Mouse (Mus musculus): ENCODE results near the gene AW011738. TPM values are rescaled to one million over a fixed set of nuclear protein-coding genes. Genes with fewer than 3 reads are reported as not detected.

Gene AW011738
- polyA plus RNA-seq, 1 experiment: 8.2 TPM

GRCm38 (mm10) chr4:156254361-156255077 lies 51.4 kb downstream of the AW011738 start:
- peak; percentile 91 for TF ChIP-seq POLR2A (IDR thresholded peaks at IDR 0.05; ENCODE audit: borderline replicate concordance, control insufficient read depth, low read depth, low read length)
- TF ChIP-seq CTCF (IDR thresholded peaks at IDR 0.05; ENCODE audit: control insufficient read depth, insufficient read depth, low read length): no peak
- WGBS: 3% methylated on average over 27 of the region's 30 CpGs
- peak overlapping the region; percentile 79 for H3K27ac ChIP-seq (ENCODE audit: control insufficient read depth, insufficient read depth, low read depth, low read length, poor library complexity)
- peaks cover 5% of the 10 kb centered on the region for H3K4me1 ChIP-seq (ENCODE audit: control insufficient read depth, insufficient read depth, low read length)
- H3K4me3 ChIP-seq (replicated peaks; ENCODE audit: control insufficient read depth, low read depth, low read length): peak overlapping the region; percentile 75

Other genes with a start within 250 kb of the AW011738 start
- 53.0 and 132 TPM in 2 replicates for gene C1qtnf12, start 241.0 kb upstream of the AW011738 start, polyA plus RNA-seq (2011; ENCODE audit: insufficient read depth, insufficient read length, low replicate concordance, missing spikeins)
- gene B3galt6, start 210.7 kb upstream of the AW011738 start, polyA plus RNA-seq (2011; ENCODE audit: insufficient read depth, insufficient read length, low replicate concordance, missing spikeins): 1.8 and 2.0 TPM in 2 replicates
- gene Sdf4, start 210.4 kb upstream of the AW011738 start, polyA plus RNA-seq (2011; ENCODE audit: insufficient read depth, insufficient read length, low replicate concordance, missing spikeins): 60.1 and 111 TPM in 2 replicates
- gene Tnfrsf4, start 189.5 kb upstream of the AW011738 start, polyA plus RNA-seq (2011; ENCODE audit: insufficient read depth, insufficient read length, low replicate concordance, missing spikeins): 6.4 and 12.4 TPM in 2 replicates
- 7.9 and 8.0 TPM in 2 replicates for gene Tnfrsf18, start 177.1 kb upstream of the AW011738 start, polyA plus RNA-seq (2011; ENCODE audit: insufficient read depth, insufficient read length, low replicate concordance, missing spikeins)
- not detected in 2 replicates for gene Ttll10, start 143.9 kb upstream of the AW011738 start, polyA plus RNA-seq (2011; ENCODE audit: insufficient read depth, insufficient read length, low replicate concordance, missing spikeins)
- 18.8 and 30.8 TPM in 2 replicates for gene 9430015G10Rik, start 93.3 kb upstream of the AW011738 start, polyA plus RNA-seq (2011; ENCODE audit: insufficient read depth, insufficient read length, low replicate concordance, missing spikeins)
- 0.85 TPM in 1 of 2 replicates, not detected in the other for gene Rnf223, start 72.8 kb upstream of the AW011738 start, polyA plus RNA-seq (2011; ENCODE audit: insufficient read depth, insufficient read length, low replicate concordance, missing spikeins)
- gene Agrn, start 5.8 kb upstream of the AW011738 start, polyA plus RNA-seq (2011; ENCODE audit: insufficient read depth, insufficient read length, low replicate concordance, missing spikeins): 21.5 and 37.5 TPM in 2 replicates
- 134 and 235 TPM in 2 replicates for gene Isg15, start 2.5 kb upstream of the AW011738 start, polyA plus RNA-seq (2011; ENCODE audit: insufficient read depth, insufficient read length, low replicate concordance, missing spikeins)
- 0.99 and 1.8 TPM in 2 replicates for gene Perm1, start 12.6 kb downstream of the AW011738 start, polyA plus RNA-seq (2011; ENCODE audit: insufficient read depth, insufficient read length, low replicate concordance, missing spikeins)
- gene Plekhn1, start 31.6 kb downstream of the AW011738 start, polyA plus RNA-seq (2011; ENCODE audit: insufficient read depth, insufficient read length, low replicate concordance, missing spikeins): 15.7 and 42.5 TPM in 2 replicates
- 42.7 and 68.9 TPM in 2 replicates for gene Noc2l, start 32.7 kb downstream of the AW011738 start, polyA plus RNA-seq (2011; ENCODE audit: insufficient read depth, insufficient read length, low replicate concordance, missing spikeins)
- 56.6 and 90.7 TPM in 2 replicates for gene Samd11, start 52.4 kb downstream of the AW011738 start, polyA plus RNA-seq (2011; ENCODE audit: insufficient read depth, insufficient read length, low replicate concordance, missing spikeins)
- gene Vmn2r-ps159, start 127.8 kb downstream of the AW011738 start, polyA plus RNA-seq (2011; ENCODE audit: insufficient read depth, insufficient read length, low replicate concordance, missing spikeins): not detected in 2 replicates

All from bone marrow, adult 2 months (tissue).